Mouse (Mus musculus) left cerebral cortex, postnatal 14 days (tissue): ENCODE data around the gene Tas1r1. TPM values are rescaled to one million over a fixed set of nuclear protein-coding genes. Genes with fewer than 3 reads are reported as not detected.
"Not testable (repeated sequence)": the region's sequence is repeated elsewhere in the genome, so short reads cannot be mapped to it uniquely, and the experiment has no call there.

Experiments
- DNase-seq, 2 experiments: peaks; one replicate each; pipeline ENCODE4 v3.0.0; 2021 to 2022; ENCODE audit warnings: low spot score in 2 of 2, mixed read lengths in 1 of 2
- intact Hi-C: fragments of 180-260 bp; cut with DNase I; formaldehyde crosslinking; loops from one replicate; pipeline ENCODE4 v1.15.1; 2025
- total RNA-seq, 2 experiments: library from RNA; stranded (reverse); gene quantifications; 2 replicates each; pipeline ENCODE4 v1.2.3; 2021

The Tas1r1 gene
- total RNA-seq, 2 experiments from 2014 or later, result 0.49 to 0.55 TPM

DNA sequence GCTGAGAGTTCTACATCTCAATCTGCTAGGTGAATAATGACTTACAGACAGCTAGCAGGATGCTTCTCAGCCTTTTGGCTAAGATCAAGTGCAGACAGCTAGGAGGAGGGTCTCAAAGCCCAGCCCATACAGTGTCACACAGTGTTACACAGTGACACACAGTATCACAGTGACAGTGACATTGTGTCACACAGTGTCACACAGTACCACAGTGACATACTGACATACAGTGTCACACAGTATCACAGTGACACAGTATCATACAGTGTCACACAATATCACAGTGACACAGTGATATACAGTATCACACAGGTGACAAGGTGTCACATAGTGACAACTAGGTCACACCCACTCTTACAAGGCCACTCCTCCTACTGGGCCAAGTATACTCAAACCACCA is 28.9 kb upstream of the Tas1r1 start:
- DNase-seq, result no peak
- intact Hi-C loops, result no loop called here

- intact Hi-C loops, result no loop called here
- peak in 1 of 2 experiments; percentile 48 for DNase-seq
Observed at GRCm38 (mm10) chr4:152062390-152063110, 24.2 kb upstream of the Tas1r1 start.

DNA sequence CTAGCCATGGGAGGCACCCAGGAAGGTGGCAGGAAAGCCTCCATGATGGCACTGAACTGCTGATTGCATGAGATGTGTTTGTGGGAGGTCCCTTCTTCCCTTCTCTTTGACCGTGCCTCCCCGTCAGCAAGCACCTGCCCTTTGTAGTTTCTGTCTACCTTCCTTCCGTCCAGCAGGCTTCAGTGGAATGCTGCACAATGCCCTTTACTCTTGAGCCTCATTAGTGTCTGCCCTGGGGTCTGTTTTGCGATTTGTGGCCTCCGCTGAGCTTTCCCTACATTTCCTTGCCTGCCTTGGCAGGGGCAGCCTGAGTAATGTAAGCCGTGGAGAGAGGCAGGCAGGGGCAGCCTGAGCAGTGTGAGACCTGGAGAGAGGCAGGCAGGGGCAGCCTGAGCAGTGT is 6.2 kb upstream of the Tas1r1 start:
- DNase-seq, result no peak
- intact Hi-C loops, result no loop called here

- intact Hi-C loops, result no loop called here
- no peak for DNase-seq
Observed at GRCm38 (mm10) chr4:152043171-152043570, 4.8 kb upstream of the Tas1r1 start.

DNA sequence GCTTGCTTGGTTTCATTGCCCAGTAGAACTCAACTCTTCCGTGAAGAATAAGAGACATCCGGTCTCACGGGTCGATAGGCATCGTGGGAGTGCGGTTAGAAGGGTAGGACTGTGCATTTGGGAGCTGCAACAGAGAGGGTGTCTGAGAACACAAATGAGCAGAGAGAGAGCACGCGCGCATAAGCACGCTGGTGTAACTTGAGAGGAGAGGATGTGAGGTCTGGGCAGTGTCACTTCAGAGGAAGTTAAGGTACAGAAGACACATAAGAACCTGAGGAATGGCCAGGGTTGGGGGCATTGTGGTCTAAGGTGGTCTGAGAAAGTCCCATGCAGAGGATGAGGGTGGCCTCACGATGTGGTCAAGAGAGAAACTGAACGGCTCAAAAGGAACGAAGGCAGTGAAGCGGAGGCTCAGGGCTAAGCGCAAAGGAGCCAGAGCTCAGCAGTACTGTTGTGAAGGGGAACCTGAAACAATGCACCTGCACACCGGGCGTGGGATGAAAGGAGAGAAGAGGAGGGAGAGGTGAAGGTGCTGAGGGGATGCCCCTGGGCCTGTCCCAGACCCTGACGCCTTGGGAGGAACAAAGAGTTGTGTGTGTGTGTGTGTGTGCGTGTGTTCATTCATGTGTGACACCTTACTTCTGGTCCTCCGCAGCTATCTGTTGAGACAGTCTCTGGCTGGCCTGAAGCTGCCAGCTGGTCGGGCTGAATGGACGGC is 3.7 kb upstream of the Tas1r1 start:
- no peak for DNase-seq
- intact Hi-C loops, result no loop called here

GRCm38 (mm10) chr4:152039831-152040310 is 1.5 kb upstream of the Tas1r1 start:
- DNase-seq, result no peak
- intact Hi-C loops, result loop anchor here (5.0 kb wide), 2 partner anchors 57 to 58 kb away; no protein-coding TSS in a partner anchor

GRCm38 (mm10) chr4:152038985-152039830 is 840 bp upstream of the Tas1r1 start, which contains the start of gene Nol9:
TSS of gene Nol9 (plus strand) at chr4:152039321.
- intact Hi-C loops, result loop anchor here (5.0 kb wide), 2 partner anchors 57 to 58 kb away; no protein-coding TSS in a partner anchor
- peak; percentile 90 to 93 for DNase-seq

DNA sequence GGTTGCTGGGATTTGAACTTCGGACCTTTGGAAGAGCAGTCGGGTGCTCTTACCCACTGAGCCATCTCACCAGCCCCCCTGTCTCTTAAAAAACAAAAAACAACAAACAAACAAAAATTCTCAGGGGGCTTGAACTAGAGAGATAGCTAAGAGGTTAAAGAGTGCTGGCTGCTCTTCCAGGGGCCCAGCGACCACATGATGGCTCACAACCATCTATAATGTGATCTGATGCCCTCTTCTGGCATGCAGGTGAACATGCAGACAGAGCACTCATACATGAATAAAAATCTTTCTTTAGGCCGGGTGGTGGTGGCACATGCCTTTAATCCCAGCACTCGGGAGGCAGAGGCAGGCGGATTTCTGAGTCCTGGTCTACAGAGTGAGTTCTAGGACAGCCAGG is 1.9 kb downstream of the Tas1r1 start:
- intact Hi-C loops, result loop anchor here (5.0 kb wide), 2 partner anchors 54 to 61 kb away; no protein-coding TSS in a partner anchor

GRCm38 (mm10) chr4:152032922-152033321 is 5.4 kb downstream of the Tas1r1 start:
- DNase-seq, result no peak
- intact Hi-C loops, result no loop called here

More for the DNA sequence above, 1.9 kb downstream of the Tas1r1 start:
- DNase-seq, result not testable (repeated sequence)

DNA sequence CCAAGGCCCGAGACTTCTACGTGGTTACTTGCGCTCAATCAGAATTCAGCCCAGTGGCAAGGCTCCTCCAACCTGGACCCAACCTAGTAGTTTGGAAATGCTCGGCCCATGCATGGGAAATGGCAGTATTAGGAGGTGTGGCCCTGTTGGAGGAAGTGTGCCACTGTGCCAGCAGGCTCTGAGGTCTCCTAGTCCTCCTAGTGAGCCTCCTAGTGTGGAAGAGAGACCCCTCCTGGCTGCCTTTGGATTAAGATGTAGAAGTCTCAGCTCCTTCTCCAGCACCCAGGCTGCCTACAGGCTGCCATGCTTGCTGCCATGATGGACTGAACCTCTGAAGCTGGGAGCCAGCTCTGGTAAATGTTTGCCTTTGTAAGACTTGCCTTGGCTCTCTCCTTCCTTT is 8.4 kb downstream of the Tas1r1 start:
- intact Hi-C loops, result no loop called here
- DNase-seq, result no peak

DNA sequence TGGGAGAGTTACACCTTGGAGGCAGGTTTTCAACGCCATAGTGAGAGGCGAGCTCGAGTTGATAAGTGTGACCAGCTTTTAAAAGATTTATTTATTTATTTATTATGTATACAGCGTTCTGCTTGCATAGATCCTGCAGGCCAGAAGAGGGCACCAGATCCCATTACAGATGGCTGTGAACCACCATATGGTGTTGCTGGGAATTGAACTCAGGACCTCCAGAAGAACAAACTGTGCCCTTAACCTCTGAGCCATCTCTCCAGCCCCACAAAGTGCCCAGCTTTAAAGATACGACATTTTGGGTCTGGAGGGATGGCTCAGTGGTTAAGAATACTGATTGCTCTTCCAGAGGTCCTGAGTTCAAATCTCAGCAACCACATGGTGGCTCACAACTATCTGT is 9.3 kb downstream of the Tas1r1 start:
- intact Hi-C loops, result no loop called here

DNA sequence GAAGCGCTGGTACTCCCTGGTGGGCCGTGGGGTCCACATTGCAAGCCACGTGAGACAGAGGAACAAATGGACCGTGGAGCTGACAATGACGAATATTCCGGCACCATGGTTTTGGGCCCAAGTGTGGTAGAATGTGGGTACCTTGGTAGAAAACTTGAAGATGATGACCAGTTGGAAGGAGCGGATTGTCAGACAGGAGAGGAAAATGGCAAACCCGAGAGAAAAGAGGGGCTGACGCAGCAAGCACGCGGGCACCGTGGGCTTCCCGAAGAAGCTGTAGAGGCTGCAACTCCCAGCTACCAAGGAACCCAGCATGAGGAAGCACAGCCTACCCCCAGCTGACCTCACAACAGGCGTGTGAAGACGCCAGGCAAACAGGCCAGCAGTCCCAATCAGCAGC is 9.9 kb downstream of the Tas1r1 start:
- intact Hi-C loops, result no loop called here
- DNase-seq, result no peak

More for the DNA sequence above, 9.3 kb downstream of the Tas1r1 start:
- DNase-seq, result no peak

- intact Hi-C loops, result no loop called here
- peak; percentile 98 to 99 for DNase-seq
Observed at GRCm38 (mm10) chr4:152027524-152027923, 10.8 kb downstream of the Tas1r1 start, which contains the start of gene Zbtb48. TSS of gene Zbtb48 (minus strand) at chr4:152027671.

- DNase-seq, result no peak
- intact Hi-C loops, result no loop called here
Observed at GRCm38 (mm10) chr4:152026751-152027508, 11.4 kb downstream of the Tas1r1 start.

- no peak for DNase-seq
- intact Hi-C loops, result loop anchor here (5.0 kb wide), 1 partner anchor 37 kb away; the partner anchor contains the start of gene Thap3
Observed at GRCm38 (mm10) chr4:152024525-152024924, 13.8 kb downstream of the Tas1r1 start.

- DNase-seq, result peak in 1 of 2 experiments; percentile 57
- intact Hi-C loops, result loop anchor here (5.0 kb wide), 1 partner anchor 35 kb away; the partner anchor contains the start of gene Thap3
Observed at GRCm38 (mm10) chr4:152022506-152022905, 15.9 kb downstream of the Tas1r1 start.

- intact Hi-C loops, result loop anchor here (5.0 kb wide), 1 partner anchor 34 kb away; the partner anchor contains the start of gene Thap3
- DNase-seq, result no peak
Observed at GRCm38 (mm10) chr4:152021568-152022097, 16.7 kb downstream of the Tas1r1 start.

DNA sequence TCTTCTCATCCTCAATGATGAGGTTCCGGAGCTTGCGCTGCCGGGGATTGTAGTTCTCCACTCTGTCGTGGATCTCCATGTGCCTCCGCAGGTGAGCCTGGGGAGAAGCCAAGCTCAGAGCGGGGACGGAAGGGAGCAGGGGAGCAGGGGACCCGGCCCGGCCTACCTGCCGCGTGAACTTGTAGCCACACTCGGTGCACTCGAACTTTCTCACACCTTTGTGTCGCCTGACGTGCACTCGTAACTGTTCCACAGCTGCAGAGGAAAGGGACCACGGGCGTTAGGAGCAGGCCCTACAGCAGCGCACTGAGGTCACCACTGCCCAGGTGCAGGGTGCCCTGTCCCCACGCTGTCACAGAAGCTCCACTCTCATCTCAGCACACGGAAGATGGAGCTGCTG is 18.3 kb downstream of the Tas1r1 start:
- intact Hi-C loops, result loop anchor here (5.0 kb wide), 1 partner anchor 33 kb away; the partner anchor contains the start of gene Thap3
- no peak for DNase-seq
